Mouse (Mus musculus) spleen, postnatal 14 days (tissue): ENCODE results near the gene Gm16429.
"Not testable (repeated sequence)": the region's sequence is repeated elsewhere in the genome, so short reads cannot be mapped to it uniquely, and the experiment has no call there.

Experiments used
- DNase-seq, 2 experiments: peaks; one replicate each; pipeline ENCODE4 v3.0.0; 2021 to 2022; ENCODE audit warnings: low spot score in 2 of 2

Gene Gm16429

GRCm38 (mm10) chr5:93928952-93929351 lies at the start of gene Gm16429:
TSS of gene Gm16429 (minus strand) at chr5:93929052.
- DNase-seq: not testable (repeated sequence)
